Mouse (Mus musculus) midbrain, embryonic 16.5 days (tissue): ENCODE data around the gene Tcf3. TPM values are rescaled to one million over a fixed set of nuclear protein-coding genes. Genes with fewer than 3 reads are reported as not detected.

Experiments
- ATAC-seq: fragments of 200-750 bp; cut with Nextera tagmentation; 2 replicates; pipeline ENCODE4 v1.8.0; 2017; ENCODE audit warnings: moderate TSS enrichment
- H3K27ac ChIP-seq: fragments of 300-500 bp; sonication (generic); 2 replicates; pipeline ENCODE4 v1.5.1; 2014; ENCODE audit warnings: mild to moderate bottlenecking, low read length, mixed read lengths
- H3K27me3 ChIP-seq: fragments of 300-500 bp; sonication (generic); 2 replicates; pipeline ENCODE4 v1.6.1; 2014; ENCODE audit warnings: low read depth, low read length, mixed read lengths; ENCODE audit not compliant: control insufficient read depth, insufficient read depth
- H3K36me3 ChIP-seq: fragments of 300-500 bp; sonication (generic); 2 replicates; pipeline ENCODE4 v1.6.1; 2014; ENCODE audit warnings: mild to moderate bottlenecking, low read length, moderate library complexity, mixed read lengths; ENCODE audit not compliant: control insufficient read depth, insufficient read depth
- H3K4me1 ChIP-seq: fragments of 300-500 bp; sonication (generic); 2 replicates; pipeline ENCODE4 v1.6.1; 2014; ENCODE audit warnings: mild to moderate bottlenecking, low read length, mixed read lengths; ENCODE audit not compliant: control insufficient read depth, insufficient read depth
- H3K4me2 ChIP-seq: fragments of 300-500 bp; sonication (generic); 2 replicates; pipeline ENCODE4 v1.6.1; 2014; ENCODE audit warnings: mild to moderate bottlenecking, low read length, mixed read lengths
- H3K4me3 ChIP-seq: fragments of 300-500 bp; sonication (generic); 2 replicates; pipeline ENCODE4 v1.5.1; 2014; ENCODE audit warnings: low read depth, mild to moderate bottlenecking, low read length, moderate library complexity, mixed read lengths
- H3K9ac ChIP-seq: fragments of 300-500 bp; sonication (generic); 2 replicates; pipeline ENCODE4 v1.6.1; 2014; ENCODE audit warnings: low read depth, low read length, mixed read lengths
- H3K9me3 ChIP-seq: fragments of 300-500 bp; sonication (generic); replicated peaks from 2 replicates; pipeline ENCODE4 v1.6.1; 2014; ENCODE audit warnings: mild to moderate bottlenecking, low read length, mixed read lengths; ENCODE audit not compliant: control insufficient read depth, poor library complexity, severe bottlenecking
- WGBS: fragments of 180-500 bp; shearing (Covaris S2); extraction: QIAGEN DNeasy Blood & Tissue Kit; methylation state at CpG from one replicate; pipeline ENCODE4 v1.1.7; 2014; 5-methylcytosine and 5-hydroxymethylcytosine counted together
- polyA plus RNA-seq: library from polyadenylated mRNA; unstranded; fragments of >200 nt; fragmentation: Nextera tagmentation; extraction: Ambion mirVana; gene quantifications from 2 replicates; pipeline ENCODE4 v1.2.1, GENCODE M21; 2015

Tcf3 gene
- polyA plus RNA-seq, 1 experiment from 2014 or later: 30.2 TPM

GRCm38 (mm10) chr10:80443575-80444278 is 10.3 kb upstream of the Tcf3 start:
- H3K27ac ChIP-seq: no peak overlapping the region
- no peak overlapping the region for H3K9ac ChIP-seq
- ATAC-seq: no peak
- H3K4me2 ChIP-seq: no peak overlapping the region
- no peaks in the 10 kb centered on the region for H3K36me3 ChIP-seq
- H3K4me1 ChIP-seq: no peaks in the 10 kb centered on the region
- no peaks in the 10 kb centered on the region for H3K9me3 ChIP-seq
- H3K4me3 ChIP-seq: no peak overlapping the region
- H3K27me3 ChIP-seq: no peaks in the 10 kb centered on the region; the same call in 1 of the 2 replicates
- WGBS: 75% methylated on average over 8 of the region's 8 CpGs

- Histone ChIP-seq H3K27ac (no peak overlapping the region), H3K9ac (0 out of 2 replicates have a peak overlapping the region, but pooled peaks have one; percentile 6), H3K4me1 (no peaks in the 10 kb centered on the region), H3K36me3 (no peaks in the 10 kb centered on the region), H3K4me3 (no peak overlapping the region), H3K27me3 (no peaks in the 10 kb centered on the region; the same call in 1 of the 2 replicates), H3K9me3 (no peaks in the 10 kb centered on the region), H3K4me2 (no peak overlapping the region)
- 54% methylated on average over 2 of the region's 2 CpGs for WGBS
- no peak for ATAC-seq
Observed at GRCm38 (mm10) chr10:80442989-80443388, 9.5 kb upstream of the Tcf3 start.

DNA sequence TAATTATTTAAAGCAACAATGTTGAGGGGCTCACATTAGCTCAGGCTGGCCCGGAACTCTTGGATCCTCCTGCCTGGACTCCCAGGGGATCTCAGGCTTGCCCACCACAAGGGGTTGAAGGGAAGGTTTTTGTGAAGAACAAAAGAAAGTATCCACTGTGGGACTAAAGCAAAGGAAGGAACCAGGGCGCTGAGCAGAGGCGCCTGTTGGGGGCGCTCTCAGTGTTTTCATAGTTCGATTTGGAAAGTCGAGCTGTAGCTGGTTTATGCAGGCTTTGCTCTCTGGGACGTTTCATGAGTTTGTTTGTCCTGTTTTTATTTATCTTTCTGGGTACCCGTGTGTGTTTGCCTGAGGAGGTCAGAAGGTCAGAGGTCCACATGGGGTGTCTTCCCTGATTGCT is 8.2 kb upstream of the Tcf3 start:
- WGBS: 67% methylated on average over 8 of the region's 8 CpGs

GRCm38 (mm10) chr10:80440031-80440430 is 6.6 kb upstream of the Tcf3 start:
- H3K9me3 ChIP-seq: no peaks in the 10 kb centered on the region
- H3K27ac ChIP-seq: no peak overlapping the region
- no peak overlapping the region for H3K9ac ChIP-seq
- no peaks in the 10 kb centered on the region for H3K4me1 ChIP-seq
- H3K36me3 ChIP-seq: no peaks in the 10 kb centered on the region
- no peak overlapping the region for H3K4me3 ChIP-seq
- ATAC-seq: no peak
- H3K27me3 ChIP-seq: no peaks in the 10 kb centered on the region
- H3K4me2 ChIP-seq: no peak overlapping the region

More for the DNA sequence above, 8.2 kb upstream of the Tcf3 start:
- no peaks in the 10 kb centered on the region for H3K9me3 ChIP-seq
- no peaks in the 10 kb centered on the region for H3K27me3 ChIP-seq
- H3K9ac ChIP-seq: no peak overlapping the region
- no peak overlapping the region for H3K4me3 ChIP-seq
- H3K36me3 ChIP-seq: no peaks in the 10 kb centered on the region
- no peaks in the 10 kb centered on the region for H3K4me1 ChIP-seq
- H3K4me2 ChIP-seq: no peak overlapping the region
- no peak for ATAC-seq
- H3K27ac ChIP-seq: no peak overlapping the region

DNA sequence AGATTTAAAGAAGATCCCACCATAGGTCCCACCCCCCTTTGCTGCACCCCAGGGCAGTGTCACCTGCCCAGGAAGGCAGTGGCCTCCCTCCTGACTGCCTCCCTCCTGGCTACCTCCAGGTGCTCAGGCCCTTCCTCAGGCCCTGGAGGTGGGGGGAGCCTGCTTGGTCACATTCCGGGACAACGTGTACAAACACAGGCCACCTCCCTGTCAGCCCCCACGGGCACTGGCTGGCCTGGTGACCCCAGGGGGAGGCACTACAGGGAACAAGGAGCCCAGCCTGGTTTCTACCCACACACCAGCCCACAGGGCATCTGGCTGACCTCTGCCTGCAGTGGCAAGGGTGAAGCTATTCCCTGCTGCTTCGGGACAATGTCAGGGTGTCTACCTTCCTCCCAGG is 4.5 kb upstream of the Tcf3 start:
- Histone ChIP-seq H3K4me1 (no peaks in the 10 kb centered on the region), H3K36me3 (no peaks in the 10 kb centered on the region), H3K4me2 (no peak overlapping the region), H3K9me3 (no peaks in the 10 kb centered on the region), H3K4me3 (no peak overlapping the region), H3K9ac (no peak overlapping the region), H3K27me3 (no peaks in the 10 kb centered on the region), H3K27ac (no peak overlapping the region)
- 78% methylated on average over 4 of the region's 4 CpGs for WGBS
- no peak for ATAC-seq

DNA sequence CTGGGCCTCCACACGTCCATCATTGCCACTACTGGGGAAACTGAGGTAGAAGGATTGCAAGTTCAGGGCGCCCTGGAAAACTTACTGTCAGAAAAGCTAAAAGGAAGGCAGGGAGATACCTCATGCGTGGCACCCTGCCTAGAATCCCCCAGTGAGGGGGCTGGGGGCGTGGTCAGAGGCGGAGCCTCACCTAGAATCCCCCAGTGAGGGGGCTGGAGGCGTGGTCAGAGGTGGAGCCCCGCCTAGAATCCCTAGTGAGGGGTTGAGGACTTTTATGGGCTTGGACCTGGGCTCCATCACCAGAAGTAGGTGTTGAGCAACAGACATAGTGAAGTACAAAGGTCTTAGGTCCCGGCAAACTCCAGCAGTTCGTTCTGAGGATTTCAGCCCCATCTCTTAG is 2.8 kb upstream of the Tcf3 start:
- Histone ChIP-seq H3K27me3 (no peaks in the 10 kb centered on the region), H3K36me3 (no peaks in the 10 kb centered on the region), H3K4me1 (peaks cover 15% of the 10 kb centered on the region), H3K4me2 (no peak overlapping the region), H3K9ac (no peak overlapping the region), H3K9me3 (no peaks in the 10 kb centered on the region), H3K27ac (no peak overlapping the region), H3K4me3 (no peak overlapping the region)
- ATAC-seq: no peak
- 10% methylated on average over 9 of the region's 9 CpGs for WGBS

- H3K36me3 ChIP-seq: no peaks in the 10 kb centered on the region
- no peak overlapping the region for H3K4me2 ChIP-seq
- H3K9me3 ChIP-seq: no peaks in the 10 kb centered on the region
- H3K4me1 ChIP-seq: peaks cover 17% of the 10 kb centered on the region
- ATAC-seq: no peak
- H3K27me3 ChIP-seq: no peaks in the 10 kb centered on the region
- no peak overlapping the region for H3K27ac ChIP-seq
- no peak overlapping the region for H3K9ac ChIP-seq
- 38% methylated on average over 7 of the region's 7 CpGs for WGBS
- H3K4me3 ChIP-seq: no peak overlapping the region
Observed at GRCm38 (mm10) chr10:80435764-80436163, 2.3 kb upstream of the Tcf3 start.

DNA sequence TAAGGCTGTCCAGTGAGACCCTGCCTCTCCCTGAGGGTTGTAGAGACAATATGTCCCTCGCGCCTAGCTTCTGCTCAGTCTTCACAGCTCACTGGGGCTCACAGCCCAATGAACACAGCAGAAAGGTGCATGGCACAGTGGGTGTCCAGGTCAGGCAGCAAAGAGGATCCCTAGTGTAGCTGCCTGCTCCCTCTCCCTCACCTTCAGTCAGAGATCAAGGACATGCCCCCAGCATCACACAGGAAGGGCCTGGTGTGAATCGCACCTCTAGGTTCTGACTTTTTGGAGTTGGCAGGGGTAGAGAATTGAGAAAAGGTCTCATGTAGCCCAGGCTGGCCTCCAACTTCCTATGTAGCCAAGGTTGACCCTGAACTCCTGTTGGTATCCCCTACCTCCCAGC is 1.4 kb upstream of the Tcf3 start:
- Histone ChIP-seq H3K9me3 (no peaks in the 10 kb centered on the region), H3K4me3 (no peak overlapping the region), H3K27ac (no peak overlapping the region), H3K4me2 (no peak overlapping the region), H3K4me1 (peaks cover 20% of the 10 kb centered on the region), H3K27me3 (no peaks in the 10 kb centered on the region), H3K36me3 (no peaks in the 10 kb centered on the region), H3K9ac (no peak overlapping the region)
- WGBS: 85% methylated on average over 3 of the region's 3 CpGs
- ATAC-seq: no peak

DNA sequence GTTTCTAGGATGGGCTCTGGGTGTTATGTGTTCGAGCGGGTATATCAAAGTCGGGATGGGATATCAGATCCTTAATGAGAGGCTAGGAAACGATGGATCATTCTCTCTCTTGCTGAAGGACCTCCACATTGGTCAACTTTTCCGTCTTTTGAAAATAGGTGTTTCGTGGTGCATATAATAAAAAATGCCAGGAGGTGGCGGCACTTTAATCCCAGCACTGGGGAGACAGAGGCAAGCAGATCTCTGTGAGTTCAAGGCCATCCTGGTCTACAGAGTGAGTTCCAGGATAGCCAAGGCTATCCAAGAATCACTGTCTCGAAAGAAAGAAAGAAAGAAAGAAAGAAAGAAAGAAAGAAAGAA is 766 bp upstream of the Tcf3 start:
- Histone ChIP-seq H3K27me3 (no peaks in the 10 kb centered on the region), H3K36me3 (0 out of 2 replicates have a peak, but pooled peaks cover 4% of the 10 kb centered on the region), H3K4me1 (peaks cover 23% of the 10 kb centered on the region), H3K4me3 (peak overlapping the region; percentile 18; the same call in 1 of the 2 replicates), H3K27ac (peak overlapping the region; percentile 93; the same call in 1 of the 2 replicates), H3K4me2 (0 out of 2 replicates have a peak overlapping the region, but pooled peaks have one; percentile 20), H3K9me3 (no peaks in the 10 kb centered on the region), H3K9ac (no peak overlapping the region)
- ATAC-seq: no peak; the same call in 1 of the 2 replicates
- 12% methylated on average over 8 of the region's 8 CpGs for WGBS
